Mouse (Mus musculus) brain, embryonic 14.5 days (tissue): ENCODE data around the gene Selenom.

Experiments used
- CTCF ChIP-seq: fragments of 200-500 bp; IDR thresholded peaks from 2 replicates; pipeline ENCODE4 v1.5.1; 2012; ENCODE audit warnings: inconsistent platforms, mild to moderate bottlenecking, moderate library complexity, borderline replicate concordance; ENCODE audit not compliant: insufficient read depth, insufficient read length; ENCODE audit errors: extremely low read depth
- POLR2A ChIP-seq: fragments of 200-500 bp; IDR thresholded peaks from 2 replicates; pipeline ENCODE4 v1.6.1; 2012; ENCODE audit warnings: mild to moderate bottlenecking, inconsistent platforms, borderline replicate concordance; ENCODE audit not compliant: poor library complexity, insufficient read depth, insufficient read length, severe bottlenecking; ENCODE audit errors: extremely low read depth

- TF ChIP-seq CTCF (no peak), POLR2A (no peak)
Observed at GRCm38 (mm10) chr11:3547969-3548368, 33.5 kb downstream of the Selenom start.
